Mouse (Mus musculus): Measurements from ENCODE around the gene Xpa. TPM values are rescaled to one million over a fixed set of nuclear protein-coding genes. Genes with fewer than 3 reads are reported as not detected.

Gene Xpa
- total RNA-seq (2023) = 24.5 TPM

GRCm38 (mm10) chr4:46195781-46196487 is at the start of gene Xpa:
Gene Xpa, minus strand, starts transcription at chr4:46196311.

GRCm38 (mm10) chr4:46138287-46139222 is 57.6 kb downstream of the Xpa start, which contains the start of the genes Ncbp1 and Tstd2:
Gene Ncbp1, plus strand, starts transcription at chr4:46138613.
Gene Tstd2, minus strand, starts transcription at chr4:46138694.

Other genes with a start within 250 kb of the Xpa start
- gene Tdrd7, start 231.0 kb downstream of the Xpa start, total RNA-seq (2023) = 4.4 TPM
- gene Tmod1, start 157.4 kb downstream of the Xpa start, total RNA-seq (2023) = 0.47 TPM
- gene Ncbp1, start 57.7 kb downstream of the Xpa start, total RNA-seq (2023) = 91.6 TPM
- gene Tstd2, start 57.6 kb downstream of the Xpa start, total RNA-seq (2023) = 52.4 TPM
- not detected for gene Foxe1, start 147.3 kb upstream of the Xpa start, total RNA-seq (2023)
- 25.4 TPM for gene Trmo, start 193.1 kb upstream of the Xpa start, total RNA-seq (2023)
- 0.79 TPM for gene Hemgn, start 217.2 kb upstream of the Xpa start, total RNA-seq (2023)

Data from CD4-positive naive resting alpha-beta T cell, adult 76 days (primary cell).